Mouse (Mus musculus): Measurements from ENCODE around the gene Focad. TPM values are rescaled to one million over a fixed set of nuclear protein-coding genes. Genes with fewer than 3 reads are reported as not detected.
A peak's percentile ranks its signal among the peaks of the same experiment; 100 is the strongest.

Focad gene
- polyA plus RNA-seq, 1 experiment from 2014 or later = 4.8 TPM

DNA sequence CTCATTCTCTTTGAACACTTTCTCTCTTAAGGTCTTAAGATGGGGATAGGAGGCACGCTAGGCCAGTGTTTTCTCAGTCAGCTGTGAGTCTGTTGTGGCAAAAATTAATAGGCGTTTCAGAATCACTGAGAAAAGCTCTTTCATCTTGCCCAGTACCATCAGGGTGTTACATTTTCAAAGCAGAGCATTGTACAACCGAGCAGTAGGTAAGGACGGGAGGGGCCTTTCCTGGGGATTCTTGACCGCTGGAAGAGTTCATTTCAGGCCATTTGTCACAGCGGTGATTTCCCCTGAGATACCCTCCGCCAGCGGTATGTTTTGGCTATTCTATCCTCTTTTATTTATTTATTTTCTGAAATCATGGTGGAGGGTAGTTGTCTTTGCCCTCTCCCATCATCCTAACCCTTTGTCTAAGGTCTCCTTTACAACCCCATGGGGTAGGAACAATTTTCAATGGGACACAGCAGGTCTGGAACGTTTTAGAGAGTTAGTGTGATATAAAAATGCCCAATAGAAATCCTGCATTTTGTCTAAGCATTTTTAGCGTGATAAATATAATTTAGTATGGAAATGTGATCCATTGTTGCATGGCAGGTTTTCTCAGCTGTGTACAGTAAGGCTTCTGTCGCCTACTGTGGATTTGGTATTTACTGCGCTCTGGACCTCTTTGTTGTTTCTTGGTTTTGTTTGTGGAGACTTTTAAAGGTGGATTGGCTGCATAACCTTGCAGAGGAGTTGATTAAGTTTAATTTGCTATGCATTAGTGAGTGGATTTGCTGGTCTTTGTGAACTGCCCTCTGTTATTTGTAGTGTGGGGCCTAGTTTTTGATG is 142.7 kb downstream of the Focad start:
- Histone ChIP-seq H3K27ac (ENCODE audit: low read depth, low read length) (no peak overlapping the region), H3K4me3 (ENCODE audit: low read depth, low read length) (no peak overlapping the region), H3K4me2 (replicated peaks; ENCODE audit: low read depth) (no peak overlapping the region), H3K9ac (ENCODE audit: low read depth, low read length) (no peak overlapping the region), H3K9me3 (ENCODE audit: control insufficient read depth) (no peaks in the 10 kb centered on the region), H3K4me1 (replicated peaks; ENCODE audit: control insufficient read depth, insufficient read depth, low read length) (no peaks in the 10 kb centered on the region), H3K36me3 (ENCODE audit: control insufficient read depth, insufficient read depth) (no peaks in the 10 kb centered on the region), H3K27me3 (replicated peaks; ENCODE audit: control insufficient read depth, insufficient read depth, low read length) (no peaks in the 10 kb centered on the region)
- ATAC-seq = no peak
- no peak for TF ChIP-seq CTCF (IDR thresholded peaks at IDR 0.05; ENCODE audit: low read depth)
- WGBS = 84% methylated on average over 12 of the region's 12 CpGs

DNA sequence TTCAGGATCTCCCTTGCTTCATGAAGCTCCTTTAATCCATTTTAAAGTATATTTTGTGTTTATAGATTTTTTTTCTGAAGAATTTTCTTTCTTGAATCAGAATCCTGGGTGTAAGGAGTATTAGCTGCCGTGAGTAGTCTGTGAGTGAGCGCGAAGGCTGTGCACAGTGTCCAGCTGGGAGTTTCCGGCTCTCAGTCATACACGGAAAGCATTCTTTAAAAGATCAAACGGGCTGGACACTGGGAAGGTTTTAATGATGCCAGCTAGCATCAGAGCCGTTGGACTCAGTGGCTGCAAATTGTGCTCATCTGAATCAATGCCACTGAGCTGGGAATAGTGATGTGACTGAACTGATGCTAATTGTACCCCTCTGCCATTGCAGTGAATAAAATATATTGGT is 143.9 kb downstream of the Focad start:
- no peak overlapping the region for H3K4me2 ChIP-seq (replicated peaks; ENCODE audit: low read depth)
- whole genome bisulfite sequencing = 84% methylated on average over 7 of the region's 7 CpGs
- TF ChIP-seq CTCF (IDR thresholded peaks at IDR 0.05; ENCODE audit: low read depth) = no peak
- no peaks in the 10 kb centered on the region for H3K27me3 ChIP-seq (replicated peaks; ENCODE audit: control insufficient read depth, insufficient read depth, low read length)
- no peak overlapping the region for H3K27ac ChIP-seq (ENCODE audit: low read depth, low read length)
- H3K4me1 ChIP-seq (replicated peaks; ENCODE audit: control insufficient read depth, insufficient read depth, low read length) = no peaks in the 10 kb centered on the region
- H3K36me3 ChIP-seq (ENCODE audit: control insufficient read depth, insufficient read depth) = no peaks in the 10 kb centered on the region
- H3K4me3 ChIP-seq (ENCODE audit: low read depth, low read length) = no peak overlapping the region
- no peak overlapping the region for H3K9ac ChIP-seq (ENCODE audit: low read depth, low read length)
- no peaks in the 10 kb centered on the region for H3K9me3 ChIP-seq (ENCODE audit: control insufficient read depth)
- ATAC-seq = no peak

GRCm38 (mm10) chr4:88243834-88244233 is 149.4 kb downstream of the Focad start:
- TF ChIP-seq CTCF (IDR thresholded peaks at IDR 0.05; ENCODE audit: low read depth) = peak; percentile 10; the same call in 1 of the 2 replicates
- H3K9me3 ChIP-seq (ENCODE audit: control insufficient read depth) = no peaks in the 10 kb centered on the region
- H3K9ac ChIP-seq (ENCODE audit: low read depth, low read length) = no peak overlapping the region
- no peaks in the 10 kb centered on the region for H3K27me3 ChIP-seq (replicated peaks; ENCODE audit: control insufficient read depth, insufficient read depth, low read length)
- ATAC-seq = no peak
- no peak overlapping the region for H3K4me2 ChIP-seq (replicated peaks; ENCODE audit: low read depth)
- no peak overlapping the region for H3K4me3 ChIP-seq (ENCODE audit: low read depth, low read length)
- no peak overlapping the region for H3K27ac ChIP-seq (ENCODE audit: low read depth, low read length)
- 94% methylated on average over 2 of the region's 2 CpGs for WGBS
- H3K36me3 ChIP-seq (ENCODE audit: control insufficient read depth, insufficient read depth) = no peaks in the 10 kb centered on the region
- H3K4me1 ChIP-seq (replicated peaks; ENCODE audit: control insufficient read depth, insufficient read depth, low read length) = no peaks in the 10 kb centered on the region

DNA sequence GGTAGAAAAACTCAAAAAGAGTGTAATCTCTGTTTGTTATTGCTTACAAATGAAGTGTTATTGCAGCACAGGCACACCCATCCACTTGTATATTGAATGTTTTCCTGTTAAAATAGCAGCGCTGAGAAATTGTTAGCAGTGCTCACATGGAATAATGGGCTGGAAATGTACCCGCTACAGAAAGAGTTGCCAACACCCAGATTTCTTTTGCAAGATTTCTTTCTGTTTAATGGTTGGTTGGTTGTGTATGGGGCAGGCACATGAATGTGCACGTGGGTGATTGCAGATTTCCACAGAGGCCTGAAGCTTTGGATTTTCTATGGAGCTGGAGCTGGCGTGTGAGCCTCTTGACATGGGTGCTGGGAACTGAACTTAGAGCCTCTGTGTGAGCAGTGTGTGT is 151.1 kb downstream of the Focad start:
- Histone ChIP-seq H3K9ac (ENCODE audit: low read depth, low read length) (no peak overlapping the region), H3K4me1 (replicated peaks; ENCODE audit: control insufficient read depth, insufficient read depth, low read length) (no peaks in the 10 kb centered on the region), H3K27ac (ENCODE audit: low read depth, low read length) (no peak overlapping the region), H3K36me3 (ENCODE audit: control insufficient read depth, insufficient read depth) (no peaks in the 10 kb centered on the region), H3K4me2 (replicated peaks; ENCODE audit: low read depth) (no peak overlapping the region), H3K27me3 (replicated peaks; ENCODE audit: control insufficient read depth, insufficient read depth, low read length) (no peaks in the 10 kb centered on the region), H3K4me3 (ENCODE audit: low read depth, low read length) (no peak overlapping the region), H3K9me3 (ENCODE audit: control insufficient read depth) (no peaks in the 10 kb centered on the region)
- ATAC-seq = no peak
- WGBS = 87% methylated on average over 4 of the region's 4 CpGs
- no peak for TF ChIP-seq CTCF (IDR thresholded peaks at IDR 0.05; ENCODE audit: low read depth)

DNA sequence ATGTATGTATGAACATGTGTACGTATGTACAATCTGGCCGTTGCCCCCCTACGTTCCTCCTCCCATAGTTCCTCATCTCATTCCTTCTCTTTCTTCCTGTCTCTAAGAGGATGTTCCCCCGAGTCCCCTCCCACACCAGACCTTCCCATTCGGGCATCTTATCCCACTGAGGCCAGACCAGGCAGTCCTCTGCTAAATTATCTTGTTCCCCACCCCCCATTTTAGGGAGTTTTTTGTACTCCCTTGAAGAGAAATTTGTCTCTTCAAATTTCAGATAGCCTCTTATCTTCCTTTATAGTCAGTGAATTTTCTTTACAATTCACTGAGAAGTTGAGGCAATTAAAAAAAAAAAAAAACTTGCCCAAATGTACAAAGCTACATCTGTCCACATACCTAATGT is 166.9 kb downstream of the Focad start:
- ATAC-seq = no peak
- H3K36me3 ChIP-seq (ENCODE audit: control insufficient read depth, insufficient read depth) = no peaks in the 10 kb centered on the region
- H3K4me2 ChIP-seq (replicated peaks; ENCODE audit: low read depth) = no peak overlapping the region
- no peak for TF ChIP-seq CTCF (IDR thresholded peaks at IDR 0.05; ENCODE audit: low read depth)
- H3K9me3 ChIP-seq (ENCODE audit: control insufficient read depth) = no peaks in the 10 kb centered on the region
- no peak overlapping the region for H3K27ac ChIP-seq (ENCODE audit: low read depth, low read length)
- 87% methylated on average over 5 of the region's 5 CpGs for WGBS
- no peaks in the 10 kb centered on the region for H3K27me3 ChIP-seq (replicated peaks; ENCODE audit: control insufficient read depth, insufficient read depth, low read length)
- H3K4me3 ChIP-seq (ENCODE audit: low read depth, low read length) = no peak overlapping the region
- no peak overlapping the region for H3K9ac ChIP-seq (ENCODE audit: low read depth, low read length)
- H3K4me1 ChIP-seq (replicated peaks; ENCODE audit: control insufficient read depth, insufficient read depth, low read length) = no peaks in the 10 kb centered on the region

- Histone ChIP-seq H3K4me3 (ENCODE audit: low read depth, low read length) (no peak overlapping the region), H3K27ac (ENCODE audit: low read depth, low read length) (no peak overlapping the region), H3K27me3 (replicated peaks; ENCODE audit: control insufficient read depth, insufficient read depth, low read length) (no peaks in the 10 kb centered on the region), H3K36me3 (ENCODE audit: control insufficient read depth, insufficient read depth) (no peaks in the 10 kb centered on the region), H3K4me1 (replicated peaks; ENCODE audit: control insufficient read depth, insufficient read depth, low read length) (no peaks in the 10 kb centered on the region), H3K9ac (ENCODE audit: low read depth, low read length) (no peak overlapping the region), H3K9me3 (ENCODE audit: control insufficient read depth) (no peaks in the 10 kb centered on the region), H3K4me2 (replicated peaks; ENCODE audit: low read depth) (no peak overlapping the region)
- no peak for TF ChIP-seq CTCF (IDR thresholded peaks at IDR 0.05; ENCODE audit: low read depth)
- 85% methylated on average over 1 of the region's 1 CpGs for WGBS
- ATAC-seq = no peak
Measured at GRCm38 (mm10) chr4:88264536-88264935, 170.1 kb downstream of the Focad start.

Data from intestine, postnatal 0 days (tissue).